ENCODE assay signal across 11 mouse cellular contexts in genomic region chr11:95391743-95392142, GRCm38 (mm10). TPM values are rescaled to one million over a fixed set of nuclear protein-coding genes. Genes with fewer than 3 reads are reported as not detected.
A peak's percentile ranks its signal among the peaks of the same experiment; 100 is the strongest.
DNase-seq lines count a peak whose midpoint lies in the region; ATAC-seq and TF ChIP-seq lines count a peak whose summit lies in the region.
"Had no signal": no experiment of that assay in that cellular context is flagged by ENCODE, and none has a peak within 500 bp of the region (broad histone marks: within the 10 kb centered on the region; RNA-seq: fewer than 3 reads in every experiment).

No protein-coding gene starts in this region.

- ATAC-seq in heart, postnatal 0 days (ENCODE audit: insufficient read depth, low read depth): 0 out of 2 replicates have a peak, but pooled peaks have one; percentile 25
- ATAC-seq in heart, embryonic 12.5 days (ENCODE audit: insufficient number of reproducible peaks, low FRiP score): no peak
- no peak for ATAC-seq in embryonic facial prominence, embryonic 15.5 days (ENCODE audit: insufficient number of reproducible peaks, low FRiP score, low TSS enrichment, low read depth)

- H3K9ac ChIP-seq in heart, postnatal 0 days (replicated peaks; ENCODE audit: low read depth, low read length): no peak overlapping the region; the same call in 1 of the 2 replicates
- H3K9ac ChIP-seq in heart, embryonic 12.5 days: no peak overlapping the region
- no peak overlapping the region for H3K9ac ChIP-seq in embryonic facial prominence, embryonic 15.5 days
- H3K9ac ChIP-seq: heart, embryonic 15.5 days had no signal

- TF ChIP-seq CTCF in heart, postnatal 0 days (IDR thresholded peaks at IDR 0.05; ENCODE audit: low read depth): no peak

- 64% methylated on average over 5 of the region's 5 CpGs for WGBS in heart, postnatal 0 days
- 71% methylated on average over 5 of the region's 5 CpGs for WGBS in heart, embryonic 12.5 days
- WGBS in embryonic facial prominence, embryonic 15.5 days: 44% methylated on average over 5 of the region's 5 CpGs

- peak overlapping the region; percentile 66 for H3K27ac ChIP-seq in heart, postnatal 0 days (ENCODE audit: low read depth)
- H3K27ac ChIP-seq in heart, embryonic 12.5 days (ENCODE audit: poor library complexity, severe bottlenecking): no peak overlapping the region
- peak overlapping the region; percentile 80 for H3K27ac ChIP-seq in embryonic facial prominence, embryonic 15.5 days (replicated peaks)
- H3K27ac ChIP-seq: heart, embryonic 15.5 days had no signal

- H3K4me3 ChIP-seq in heart, postnatal 0 days (ENCODE audit: low read depth, low read length): no peak overlapping the region
- H3K4me3 ChIP-seq in heart, embryonic 12.5 days: no peak overlapping the region
- no peak overlapping the region for H3K4me3 ChIP-seq in embryonic facial prominence, embryonic 15.5 days (replicated peaks)
- H3K4me3 ChIP-seq: heart, embryonic 15.5 days had no signal

- peaks cover 47% of the 10 kb centered on the region for H3K36me3 ChIP-seq in heart, postnatal 0 days (replicated peaks; ENCODE audit: control insufficient read depth, insufficient read depth, low read length)
- peaks cover 55% of the 10 kb centered on the region for H3K36me3 ChIP-seq in heart, embryonic 12.5 days
- H3K36me3 ChIP-seq in embryonic facial prominence, embryonic 15.5 days: peaks cover 43% of the 10 kb centered on the region

- no peak for DNase-seq in heart, postnatal 0 days (ENCODE audit: low spot score)
- peak; percentile 30 to 32 for DNase-seq in right cerebral cortex, postnatal 36 days (ENCODE audit: low spot score in 2 of 2)
- no peak for DNase-seq in right cerebral cortex, adult 2 months (ENCODE audit: low spot score in 2 of 2)
- no peak for DNase-seq in urinary bladder, postnatal 25 days (ENCODE audit: low spot score)
- DNase-seq in spleen, adult 18-20 months: no peak
- no peak for DNase-seq in left cerebral cortex, adult 11 months (ENCODE audit: low spot score)
- DNase-seq: embryo, embryonic 11 days; lung, postnatal 4 days had no signal

- no peak overlapping the region for H3K4me2 ChIP-seq in heart, postnatal 0 days (ENCODE audit: low read depth, low read length)
- no peak overlapping the region for H3K4me2 ChIP-seq in heart, embryonic 12.5 days
- H3K4me2 ChIP-seq in embryonic facial prominence, embryonic 15.5 days (replicated peaks): peak overlapping the region; percentile 12; the same call in 1 of the 2 replicates
- H3K4me2 ChIP-seq: heart, embryonic 15.5 days had no signal

- H3K27me3 ChIP-seq in heart, postnatal 0 days (ENCODE audit: control insufficient read depth, insufficient read depth, low read length): no peaks in the 10 kb centered on the region
- no peaks in the 10 kb centered on the region for H3K27me3 ChIP-seq in heart, embryonic 12.5 days (replicated peaks)
- H3K27me3 ChIP-seq in embryonic facial prominence, embryonic 15.5 days: no peaks in the 10 kb centered on the region
- H3K27me3 ChIP-seq: heart, embryonic 15.5 days had no signal

- H3K9me3 ChIP-seq in heart, postnatal 0 days (replicated peaks; ENCODE audit: control insufficient read depth, low read length): no peaks in the 10 kb centered on the region
- H3K9me3 ChIP-seq in heart, embryonic 12.5 days (replicated peaks): no peaks in the 10 kb centered on the region
- no peaks in the 10 kb centered on the region for H3K9me3 ChIP-seq in embryonic facial prominence, embryonic 15.5 days (replicated peaks)
- H3K9me3 ChIP-seq: heart, embryonic 15.5 days had no signal

- no peak for TF ChIP-seq EP300 in heart, postnatal 0 days (IDR thresholded peaks at IDR 0.05; ENCODE audit: low read depth)

- H3K4me1 ChIP-seq in heart, postnatal 0 days (ENCODE audit: control insufficient read depth, insufficient read depth): no peaks in the 10 kb centered on the region
- no peaks in the 10 kb centered on the region for H3K4me1 ChIP-seq in heart, embryonic 12.5 days (replicated peaks)
- H3K4me1 ChIP-seq in embryonic facial prominence, embryonic 15.5 days: peaks cover 40% of the 10 kb centered on the region

RNA-seq across cellular contexts. Expression of gene Slc35b1, which starts 7.3 kb away (rescaled TPM):
- total RNA-seq in heart, postnatal 0 days (2014; rRNA removed; ENCODE audit: low replicate concordance): 35.2 and 71.6 TPM in 2 replicates
- polyA plus RNA-seq in heart, postnatal 0 days (2015; fragmentation: Nextera tagmentation; extraction: Ambion mirVana): 70.3 TPM in 2 replicates
- 86.0 and 86.5 TPM in 2 replicates for polyA plus RNA-seq in heart, embryonic 12.5 days (2016; fragmentation: Nextera tagmentation; extraction: Ambion mirVana)
- 100 TPM in 2 replicates for polyA plus RNA-seq in embryonic facial prominence, embryonic 15.5 days (2015; fragmentation: Nextera tagmentation; extraction: Ambion mirVana)

RNA-seq across cellular contexts. Expression of gene Spop, which starts 22.1 kb away (rescaled TPM):
- 34.5 and 38.0 TPM in 2 replicates for total RNA-seq in heart, postnatal 0 days (2014; rRNA removed; ENCODE audit: low replicate concordance)
- polyA plus RNA-seq in heart, postnatal 0 days (2015; fragmentation: Nextera tagmentation; extraction: Ambion mirVana): 129 and 142 TPM in 2 replicates
- 115 and 119 TPM in 2 replicates for polyA plus RNA-seq in heart, embryonic 12.5 days (2016; fragmentation: Nextera tagmentation; extraction: Ambion mirVana)
- 172 and 189 TPM in 2 replicates for polyA plus RNA-seq in embryonic facial prominence, embryonic 15.5 days (2015; fragmentation: Nextera tagmentation; extraction: Ambion mirVana)

RNA-seq across cellular contexts. Expression of gene Fam117a, which starts 54.9 kb away (rescaled TPM):
- 5.0 and 5.6 TPM in 2 replicates for total RNA-seq in heart, postnatal 0 days (2014; rRNA removed; ENCODE audit: low replicate concordance)
- polyA plus RNA-seq in heart, postnatal 0 days (2015; fragmentation: Nextera tagmentation; extraction: Ambion mirVana): 3.6 and 3.9 TPM in 2 replicates
- polyA plus RNA-seq in heart, embryonic 12.5 days (2016; fragmentation: Nextera tagmentation; extraction: Ambion mirVana): 12.9 and 13.9 TPM in 2 replicates
- polyA plus RNA-seq in embryonic facial prominence, embryonic 15.5 days (2015; fragmentation: Nextera tagmentation; extraction: Ambion mirVana): 15.5 and 17.0 TPM in 2 replicates

Comparison
In these comparisons a context has a peak if more than half of its experiments do, and no peak if none do; other contexts are left out.
1. DNase-seq: peak in right cerebral cortex, postnatal 36 days (2 of 2); none in heart, postnatal 0 days (single experiment), right cerebral cortex, adult 2 months (0 of 2), urinary bladder, postnatal 25 days (single experiment), spleen, adult 18-20 months (0 of 2) and left cerebral cortex, adult 11 months (single experiment).